Mouse (Mus musculus): ENCODE measurements around the gene Mrgprg. TPM values are rescaled to one million over a fixed set of nuclear protein-coding genes. Genes with fewer than 3 reads are reported as not detected.

Mrgprg gene
- total RNA-seq (2023), result not detected

DNA sequence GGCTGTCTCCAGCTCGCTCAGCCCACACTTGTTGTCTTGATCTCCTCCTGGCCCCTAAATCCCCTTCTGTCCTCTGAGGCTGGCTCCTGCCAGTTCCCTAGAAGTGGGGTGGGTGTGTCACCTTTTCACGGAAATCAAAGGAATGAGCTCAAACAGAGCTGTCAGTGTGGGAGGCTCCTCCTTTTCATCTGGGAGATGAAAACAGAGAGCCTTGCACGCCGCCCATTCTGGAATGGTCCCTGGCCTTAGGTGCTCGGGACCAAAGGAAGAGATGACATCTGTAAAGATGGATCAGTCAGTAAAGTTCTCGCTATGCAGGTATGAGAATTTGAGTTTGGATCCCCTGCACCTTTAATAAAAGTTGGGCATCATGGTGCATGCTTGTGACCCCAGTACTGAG, at the start of gene Mrgprg:
Gene Mrgprg (minus strand): TSS at position 101 of the 400 bp plus-strand sequence.

DNA sequence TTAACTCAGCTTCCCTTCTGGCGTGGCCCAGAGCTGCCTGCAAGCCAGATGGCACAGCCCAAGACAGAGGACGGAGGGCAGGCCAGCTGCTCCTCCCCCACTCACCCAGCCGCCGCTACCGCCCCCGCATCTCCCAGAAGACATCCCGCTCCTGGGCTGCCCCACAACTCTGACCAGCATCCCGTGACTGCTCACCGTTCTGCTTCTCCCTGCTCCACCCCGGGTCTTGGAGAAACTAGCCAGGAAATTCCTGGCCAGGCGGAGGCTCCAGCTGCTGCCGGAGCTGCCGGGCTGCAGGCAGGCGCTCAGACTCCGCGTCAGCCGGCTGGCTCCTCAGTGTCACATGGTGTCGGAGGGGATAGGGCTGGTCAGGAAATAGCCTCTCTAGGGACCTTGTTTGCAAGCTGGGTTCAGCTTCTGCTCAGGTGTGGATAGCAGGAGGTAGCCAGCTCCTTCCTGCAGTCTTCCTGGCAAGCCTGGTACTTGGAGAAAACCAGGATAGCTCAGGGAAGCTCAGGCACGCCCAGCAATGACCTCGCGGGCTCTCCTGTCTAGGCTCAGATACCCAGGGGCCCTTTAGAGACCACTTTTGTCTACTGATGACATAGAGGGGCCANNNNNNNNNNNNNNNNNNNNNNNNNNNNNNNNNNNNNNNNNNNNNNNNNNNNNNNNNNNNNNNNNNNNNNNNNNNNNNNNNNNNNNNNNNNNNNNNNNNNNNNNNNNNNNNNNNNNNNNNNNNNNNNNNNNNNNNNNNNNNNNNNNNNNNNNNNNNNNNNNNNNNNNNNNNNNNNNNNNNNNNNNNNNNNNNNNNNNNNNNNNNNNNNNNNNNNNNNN, 17.4 kb upstream of the Mrgprg start, which contains the start of gene Mrgpre:
Gene Mrgpre (minus strand): TSS at position 505 of the 834 bp plus-strand sequence.

DNA sequence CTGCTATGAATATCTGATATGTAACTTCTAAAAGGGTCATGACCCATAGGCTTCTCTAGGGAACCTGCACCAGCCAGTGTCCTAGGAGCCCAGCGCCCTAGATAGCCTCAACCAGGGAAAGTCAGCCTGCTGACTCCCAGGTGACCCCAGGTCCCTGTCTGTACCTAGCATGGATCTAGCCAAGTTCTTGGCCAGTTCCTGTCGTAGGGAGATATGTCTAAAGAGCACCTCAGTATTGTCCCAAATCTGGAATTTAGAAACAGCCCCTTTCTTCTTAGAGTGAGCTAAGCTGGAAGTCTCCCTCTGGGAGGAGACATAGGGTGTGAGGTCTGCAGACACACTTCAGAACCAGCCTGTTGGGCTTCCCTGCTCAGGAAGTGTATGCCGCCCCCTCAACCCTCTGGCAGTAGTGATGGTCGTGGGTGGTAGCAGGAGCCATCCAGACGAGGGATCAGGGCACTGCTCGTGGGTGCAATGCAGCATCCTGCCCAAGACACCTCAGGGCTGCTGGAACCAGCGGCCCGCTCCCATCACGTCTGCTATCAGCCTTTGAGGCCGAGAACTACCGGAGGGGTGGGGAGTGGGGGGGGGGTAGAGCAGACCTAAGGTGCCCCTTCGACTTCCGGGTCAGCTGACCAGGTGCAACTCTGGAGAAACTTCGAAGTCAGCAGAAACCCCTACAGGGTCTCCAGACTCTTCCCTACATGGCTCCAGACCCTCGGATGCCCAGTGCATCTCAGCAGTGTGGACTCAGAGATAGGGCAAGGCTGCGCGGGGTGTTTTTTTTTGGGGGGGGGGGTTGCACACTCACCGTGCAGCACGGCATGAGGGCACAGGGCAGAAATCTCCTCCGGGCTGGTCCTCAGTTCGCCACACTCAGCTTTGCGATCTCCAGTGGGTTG, 10.4 kb downstream of the Mrgprg start, which contains the start of gene Osbpl5:
Gene Osbpl5 (minus strand): TSS at position 861 of the 902 bp plus-strand sequence.

Other genes with a start within 250 kb of the Mrgprg start
- 10 to 100 TPM; 94.3 to 97.5 TPM for gene Nap1l4, start 217.9 kb downstream of the Mrgprg start, total RNA-seq (2023)
- 10 to 100 TPM; 26.2 to 29.8 TPM for gene Cars, start 166.9 kb downstream of the Mrgprg start, total RNA-seq (2023)
- 1 to 10 TPM; 2.4 TPM for gene Tnfrsf26, start 138.3 kb downstream of the Mrgprg start, total RNA-seq (2023)
- 1 to 10 TPM; 2.5 to 3.2 TPM for gene Tnfrsf22, start 117.3 kb downstream of the Mrgprg start, total RNA-seq (2023)
- 1 to 10 TPM; 3.6 TPM for gene Tnfrsf23, start 81.1 kb downstream of the Mrgprg start, total RNA-seq (2023)
- gene Osbpl5, start 10.0 kb downstream of the Mrgprg start, total RNA-seq (2023), result 1 to 10 TPM; 1.4 to 1.7 TPM
- under 1 TPM in 1 of 2 experiments, not detected in 1; 0.13 TPM for gene Mrgpre, start 17.5 kb upstream of the Mrgprg start, total RNA-seq (2023)
- 10 to 100 TPM in 1 of 2 experiments, 1 to 10 TPM in 1; 9.8 to 12.4 TPM for gene Nadsyn1, start 55.9 kb upstream of the Mrgprg start, total RNA-seq (2023)
- 10 to 100 TPM; 17.3 to 17.5 TPM for gene Dhcr7, start 56.2 kb upstream of the Mrgprg start, total RNA-seq (2023)
- not detected for gene Gm498, start 99.8 kb upstream of the Mrgprg start, total RNA-seq (2023)
- gene Shank2, start 234.9 kb upstream of the Mrgprg start, total RNA-seq (2023), result under 1 TPM in 1 of 2 experiments, not detected in 1; 0.10 TPM

All from monocyte, adult 59 days (primary cell).